Mouse (Mus musculus) left cerebral cortex, postnatal 4 days (tissue): ENCODE results near the gene Gm3591. TPM values are rescaled to one million over a fixed set of nuclear protein-coding genes. Genes with fewer than 3 reads are reported as not detected.
A peak's percentile ranks its signal among the peaks of the same experiment; 100 is the strongest.
"Not testable (repeated sequence)": the region's sequence is repeated elsewhere in the genome, so short reads cannot be mapped to it uniquely, and the experiment has no call there.

ENCODE experiments used
- DNase-seq: peaks from one replicate; pipeline ENCODE4 v3.0.0-alpha.2; 2022
- intact Hi-C: fragments of 180-260 bp; cut with DNase I; formaldehyde crosslinking; loops from one replicate; pipeline ENCODE4 v1.15.1; 2025
- total RNA-seq, 2 experiments: library from RNA; stranded (reverse); gene quantifications; 2 replicates each; pipeline ENCODE4 v1.2.3; 2021

Gm3591 gene
- total RNA-seq, result 10 to 100 TPM in 1 of 2 experiments, 1 to 10 TPM in 1; 9.3 to 13.5 TPM

- intact Hi-C loops, DNase-seq: not testable (repeated sequence)
Observed at GRCm38 (mm10) chr14:6412382-6412781, at the start of gene Gm3591. Gene Gm3591, minus strand, starts transcription at chr14:6412482.

DNA sequence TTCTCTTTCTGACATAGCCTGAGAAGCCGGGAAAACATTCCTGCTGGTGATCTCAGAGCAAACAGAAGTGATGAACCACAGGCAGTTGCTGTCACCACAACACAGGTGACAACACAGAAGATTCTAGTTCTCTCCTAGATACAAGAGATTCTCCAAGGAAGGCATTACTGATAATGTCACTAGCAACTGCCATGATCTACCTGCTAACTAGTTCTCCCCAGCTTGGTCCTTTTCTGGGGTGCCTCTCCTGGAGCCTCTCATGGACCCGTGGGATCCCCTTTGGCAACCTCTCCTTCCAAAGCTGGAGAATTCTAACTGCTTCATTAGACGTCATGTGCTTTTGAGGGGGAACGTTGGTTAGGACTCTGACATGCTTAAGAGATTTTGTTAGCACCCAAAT lies 32.2 kb upstream of the Gm3591 start, which contains the start of gene Gm3594:
TSS of gene Gm3594 (minus strand) at position 101 of the 400 bp plus-strand sequence.
- intact Hi-C loops, DNase-seq: not testable (repeated sequence)

DNA sequence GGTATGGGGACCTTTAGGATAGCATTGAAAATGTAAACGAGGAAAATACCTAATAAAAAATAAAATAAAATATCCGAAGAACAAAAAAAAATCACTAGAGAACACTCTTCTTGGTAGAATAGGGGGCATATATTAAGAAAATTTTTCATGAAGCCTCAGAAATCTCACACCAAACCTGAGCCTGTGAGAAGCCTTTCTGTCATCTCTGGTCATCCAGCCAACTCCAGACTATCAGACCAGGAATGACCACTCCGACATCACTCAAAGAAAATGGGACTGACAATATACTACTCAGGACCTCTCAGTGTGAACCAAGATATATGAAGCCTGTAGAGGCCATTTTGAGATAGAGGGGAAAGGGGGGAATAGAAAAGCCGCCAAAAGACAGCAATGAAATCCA lies 28.5 kb upstream of the Gm3591 start:
- intact Hi-C loops, DNase-seq: not testable (repeated sequence)

- intact Hi-C loops, DNase-seq: not testable (repeated sequence)
Observed at GRCm38 (mm10) chr14:6440206-6440605, 27.9 kb upstream of the Gm3591 start.

DNA sequence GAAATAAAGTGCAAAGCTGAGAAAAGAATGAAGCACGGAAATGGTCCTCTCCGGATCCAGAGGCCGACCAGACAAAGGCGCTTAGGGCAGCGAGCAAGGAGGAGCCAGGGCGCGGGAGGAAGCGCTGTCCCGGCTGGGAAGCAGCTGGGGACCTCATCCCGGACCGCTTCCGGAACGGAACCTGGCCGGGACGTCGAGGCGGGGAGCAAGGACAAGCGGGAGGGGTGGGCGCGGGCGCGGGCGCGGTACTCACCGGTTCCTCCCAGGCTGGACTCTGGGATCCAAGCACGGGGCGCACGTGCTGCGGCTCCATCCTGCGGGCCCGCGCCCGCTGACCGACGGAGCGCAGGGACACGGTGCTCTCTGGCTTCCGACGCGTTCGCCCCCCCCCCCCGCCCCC lies 14.5 kb upstream of the Gm3591 start:
- peak; percentile 45 for DNase-seq
- intact Hi-C loops, result not testable (repeated sequence)

DNA sequence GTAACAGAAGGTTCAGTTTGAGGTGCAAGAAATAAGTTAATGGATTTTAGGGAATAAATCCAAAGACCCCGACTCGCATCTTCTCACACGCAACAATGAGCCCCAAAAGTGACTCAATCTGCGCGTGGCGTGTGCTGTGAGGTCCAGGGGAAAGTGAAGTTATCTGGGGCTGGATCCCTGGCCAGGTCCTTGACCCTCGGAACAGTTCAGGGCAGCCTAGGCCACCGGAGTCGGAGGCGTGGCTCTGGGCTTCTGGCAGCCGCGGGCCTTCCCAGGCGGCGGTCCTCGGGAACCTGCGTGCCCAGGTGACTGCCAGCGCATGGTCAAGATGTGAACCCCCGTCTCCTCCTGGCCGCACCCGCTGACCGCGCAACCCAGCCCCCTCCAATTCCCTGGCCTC lies 14.1 kb upstream of the Gm3591 start:
- not testable (repeated sequence) for DNase-seq

GRCm38 (mm10) chr14:6390219-6390618 lies 22.1 kb downstream of the Gm3591 start, which contains the start of gene Gm16440:
Gene Gm16440, minus strand, starts transcription at chr14:6390319.
- DNase-seq, intact Hi-C loops: not testable (repeated sequence)

More for the DNA sequence above, 14.1 kb upstream of the Gm3591 start:
- intact Hi-C loops, result not testable (repeated sequence)

Other genes starting within 250 kb of the Gm3591 start
- gene Gm21560, start 193.2 kb downstream of the Gm3591 start, total RNA-seq, result 1 to 10 TPM; 2.6 to 3.1 TPM
- 10 to 100 TPM; 12.4 to 14.6 TPM for gene Gm3411, start 125.2 kb downstream of the Gm3591 start, total RNA-seq
- not detected for gene Gm21103, start 107.6 kb downstream of the Gm3591 start, total RNA-seq
- not detected for gene Gm3618, start 68.8 kb downstream of the Gm3591 start, total RNA-seq
- gene Gm16440, start 22.2 kb downstream of the Gm3591 start, total RNA-seq, result under 1 TPM in 1 of 2 experiments, not detected in 1; 0.54 TPM
- not detected for gene Gm3594, start 32.1 kb upstream of the Gm3591 start, total RNA-seq
- not detected for gene Gm8356, start 124.8 kb upstream of the Gm3591 start, total RNA-seq
- 1 to 10 TPM in 1 of 2 experiments, not detected in 1; 1.6 TPM for gene Gm3629, start 178.1 kb upstream of the Gm3591 start, total RNA-seq
- under 1 TPM in 1 of 2 experiments, not detected in 1; 0.50 TPM for gene Gm3460, start 209.9 kb upstream of the Gm3591 start, total RNA-seq